Mouse (Mus musculus) C2C12 (cell line): Measurements from ENCODE around the gene Elf2.

Experiments used
- CEBPB ChIP-seq: IDR thresholded peaks from one replicate; pipeline ENCODE4 v1.6.1; 2011; ENCODE audit warnings: low read depth, mild to moderate bottlenecking, control low read depth, moderate library complexity
- CTCF ChIP-seq: IDR thresholded peaks from one replicate; pipeline ENCODE4 v1.5.1; 2011; ENCODE audit not compliant: control insufficient read depth, insufficient read depth, insufficient read length
- MYOD1 ChIP-seq: IDR thresholded peaks from one replicate; pipeline ENCODE4 v1.6.1; 2011; ENCODE audit warnings: low read depth; ENCODE audit not compliant: control insufficient read depth, insufficient read length
- MYOG ChIP-seq: IDR thresholded peaks from one replicate; pipeline ENCODE4 v1.6.1; 2011; ENCODE audit not compliant: control insufficient read depth, insufficient read length; ENCODE audit errors: extremely low read depth
- USF1 ChIP-seq: IDR thresholded peaks from one replicate; pipeline ENCODE4 v1.6.1; 2011; ENCODE audit warnings: low read depth, mild to moderate bottlenecking, control low read depth, moderate library complexity

DNA sequence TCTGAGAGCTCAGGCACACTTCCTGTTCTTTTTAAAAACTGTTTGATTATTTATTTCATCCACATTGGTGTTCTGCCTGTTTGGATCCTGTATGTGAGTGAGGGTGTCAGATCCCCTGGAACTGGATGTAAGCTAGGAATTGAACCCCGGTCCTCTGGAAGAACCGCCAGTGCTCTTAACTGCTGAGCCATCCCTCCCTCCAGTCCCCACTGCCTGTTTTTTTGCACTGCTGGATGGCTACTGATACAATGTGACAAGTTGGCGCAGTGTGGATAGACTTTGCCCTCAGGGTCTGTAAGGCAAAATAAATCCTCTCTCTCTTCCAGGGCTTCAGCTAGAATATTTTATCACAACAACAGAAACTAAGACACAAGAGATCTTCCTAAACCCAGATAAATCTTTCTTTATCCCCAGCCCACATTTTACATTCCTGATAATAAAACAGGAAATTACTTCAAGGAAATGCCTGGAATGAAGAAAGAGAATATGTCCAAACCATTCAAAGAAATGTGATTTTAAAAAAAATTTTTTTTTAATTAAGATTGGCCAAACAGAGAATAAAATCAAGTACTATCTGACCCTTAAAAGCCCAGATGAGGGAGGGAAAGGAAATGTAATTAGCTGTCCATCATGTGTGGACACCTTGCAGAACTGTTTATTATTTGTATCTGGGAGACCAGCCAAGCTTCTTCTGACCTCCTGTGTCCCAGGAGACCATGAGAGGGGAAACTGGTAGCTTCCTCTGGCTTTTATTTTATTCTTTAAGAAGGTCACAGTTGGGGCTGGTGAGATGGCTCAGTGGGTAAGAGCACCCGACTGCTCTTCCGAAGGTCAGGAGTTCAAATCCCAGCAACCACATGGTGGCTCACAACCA is 39.6 kb upstream of the Elf2 start:
- TF ChIP-seq MYOG (no peak), CTCF (no peak), USF1 (no peak), CEBPB (no peak), MYOD1 (no peak)
